Mouse (Mus musculus): ENCODE measurements around the gene Pdcd6. TPM values are rescaled to one million over a fixed set of nuclear protein-coding genes. Genes with fewer than 3 reads are reported as not detected.

Gene Pdcd6
- polyA plus RNA-seq, 1 experiment from 2014 or later, result 106 TPM

DNA sequence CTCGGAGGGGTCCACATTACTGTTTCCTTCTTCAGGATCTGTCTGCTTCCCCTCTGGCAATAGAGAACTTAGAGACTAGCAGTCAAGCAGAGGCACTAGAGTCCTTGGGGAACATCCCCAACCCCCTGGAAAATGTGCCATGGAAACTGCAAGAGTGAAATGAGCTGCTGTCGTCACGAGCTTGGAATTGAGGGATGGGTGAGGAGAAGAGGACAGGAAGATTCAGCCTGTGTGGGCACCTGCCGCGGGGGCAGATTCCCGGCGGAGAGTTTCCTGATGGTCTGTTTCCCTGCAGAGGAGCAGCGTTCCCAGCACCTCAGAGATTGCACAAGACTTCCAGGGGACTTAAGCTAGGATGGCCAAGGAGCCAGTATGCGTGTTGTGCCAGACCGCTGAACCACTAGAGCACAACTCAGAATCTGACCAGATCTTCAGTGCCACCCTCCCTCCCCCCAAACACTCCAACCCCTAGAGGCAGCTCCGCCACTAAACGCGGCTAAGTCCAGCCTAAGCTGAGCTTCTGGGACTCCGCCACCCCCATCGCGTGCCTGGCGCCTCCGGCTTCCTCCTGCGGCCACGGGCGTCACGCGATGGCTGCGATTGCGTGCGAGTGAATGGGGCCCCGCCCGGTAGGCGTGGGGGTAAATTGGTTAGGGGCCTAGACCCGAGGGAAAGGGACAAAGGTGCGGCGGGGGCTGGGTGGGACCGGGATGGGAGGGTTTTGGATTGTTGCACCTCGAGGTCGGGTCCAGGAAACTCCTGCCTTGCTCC lies 57.7 kb downstream of the Pdcd6 start:
- H3K4me2 ChIP-seq, result peak overlapping the region; percentile 86
- no peaks in the 10 kb centered on the region for H3K36me3 ChIP-seq (replicated peaks)
- peak overlapping the region; percentile 49 for H3K9ac ChIP-seq
- peak overlapping the region; percentile 47 for H3K4me3 ChIP-seq
- peaks cover 6% of the 10 kb centered on the region for H3K4me1 ChIP-seq
- no peaks in the 10 kb centered on the region for H3K27me3 ChIP-seq (replicated peaks)
- WGBS, result 3% methylated on average over 35 of the region's 35 CpGs
- no peaks in the 10 kb centered on the region for H3K9me3 ChIP-seq
- H3K27ac ChIP-seq, result no peak overlapping the region
- ATAC-seq (replicated peaks), result peak; percentile 93

Other genes with a start within 250 kb of the Pdcd6 start
- gene Slc9a3, start 196.1 kb downstream of the Pdcd6 start, polyA plus RNA-seq (2015; fragmentation: Nextera tagmentation; extraction: Ambion mirVana), result 0.26 TPM in 1 of 2 replicates, not detected in the other
- gene Exoc3, start 108.8 kb downstream of the Pdcd6 start, polyA plus RNA-seq (2015; fragmentation: Nextera tagmentation; extraction: Ambion mirVana), result 128 and 145 TPM in 2 replicates
- gene Ahrr, start 25.2 kb downstream of the Pdcd6 start, polyA plus RNA-seq (2015; fragmentation: Nextera tagmentation; extraction: Ambion mirVana), result 0.43 and 0.88 TPM in 2 replicates
- gene Sdha, start 32.7 kb upstream of the Pdcd6 start, polyA plus RNA-seq (2015; fragmentation: Nextera tagmentation; extraction: Ambion mirVana), result 238 and 246 TPM in 2 replicates
- 38.8 and 44.5 TPM in 2 replicates for gene Ccdc127, start 32.7 kb upstream of the Pdcd6 start, polyA plus RNA-seq (2015; fragmentation: Nextera tagmentation; extraction: Ambion mirVana)
- gene Lrrc14b, start 46.4 kb upstream of the Pdcd6 start, polyA plus RNA-seq (2015; fragmentation: Nextera tagmentation; extraction: Ambion mirVana), result not detected in 2 replicates
- 9.0 and 9.6 TPM in 2 replicates for gene Zfp72, start 73.3 kb upstream of the Pdcd6 start, polyA plus RNA-seq (2015; fragmentation: Nextera tagmentation; extraction: Ambion mirVana)
- 75.3 and 105 TPM in 2 replicates for gene Ftl1-ps1, start 82.1 kb upstream of the Pdcd6 start, polyA plus RNA-seq (2015; fragmentation: Nextera tagmentation; extraction: Ambion mirVana)
- 17.1 and 19.7 TPM in 2 replicates for gene Zfp825, start 176.4 kb upstream of the Pdcd6 start, polyA plus RNA-seq (2015; fragmentation: Nextera tagmentation; extraction: Ambion mirVana)